Mouse (Mus musculus) forebrain, postnatal 0 days (tissue): Measurements from ENCODE around the gene Apoa1. TPM values are rescaled to one million over a fixed set of nuclear protein-coding genes. Genes with fewer than 3 reads are reported as not detected.

Experiments
- ATAC-seq: fragments of 200-750 bp; cut with Nextera tagmentation; 2 replicates; pipeline ENCODE4 v1.8.0; 2017; ENCODE audit warnings: mild to moderate bottlenecking, moderate library complexity
- DNase-seq: peaks from one replicate; pipeline ENCODE4 v3.0.0-alpha.2; 2015
- H3K27ac ChIP-seq: fragments of 300-500 bp; sonication (generic); 2 replicates; pipeline ENCODE4 v1.5.1; 2014; ENCODE audit warnings: low read depth, mild to moderate bottlenecking, antibody characterized with exemption, low read length, moderate library complexity, mixed read lengths
- H3K27me3 ChIP-seq: fragments of 300-500 bp; sonication (generic); 2 replicates; pipeline ENCODE4 v1.6.1; 2014; ENCODE audit warnings: mild to moderate bottlenecking, low read length, mixed read lengths; ENCODE audit not compliant: insufficient read depth
- H3K36me3 ChIP-seq: fragments of 300-500 bp; sonication (generic); 2 replicates; pipeline ENCODE4 v1.6.1; 2014; ENCODE audit warnings: mild to moderate bottlenecking, moderate library complexity; ENCODE audit not compliant: insufficient read depth
- H3K4me1 ChIP-seq: fragments of 300-500 bp; sonication (generic); 2 replicates; pipeline ENCODE4 v1.6.1; 2014; ENCODE audit warnings: antibody characterized with exemption; ENCODE audit not compliant: insufficient read depth
- H3K4me2 ChIP-seq: fragments of 300-500 bp; sonication (generic); 2 replicates; pipeline ENCODE4 v1.6.1; 2014; ENCODE audit warnings: low read depth, mild to moderate bottlenecking, moderate library complexity
- H3K4me3 ChIP-seq: fragments of 300-500 bp; sonication (generic); 2 replicates; pipeline ENCODE4 v1.5.1; 2014; ENCODE audit warnings: low read depth, low read length, mixed read lengths
- H3K9ac ChIP-seq: fragments of 300-500 bp; sonication (generic); 2 replicates; pipeline ENCODE4 v1.6.1; 2014; ENCODE audit warnings: mild to moderate bottlenecking
- H3K9me3 ChIP-seq: fragments of 300-500 bp; sonication (generic); 2 replicates; pipeline ENCODE4 v1.6.1; 2016; ENCODE audit warnings: low read length
- CTCF ChIP-seq: sonication (generic); IDR thresholded peaks from 2 replicates; pipeline ENCODE4 v1.5.1; 2016; ENCODE audit warnings: antibody characterized with exemption, control low read depth, low read depth
- WGBS: fragments of 180-500 bp; shearing (Covaris S2); extraction: QIAGEN DNeasy Blood & Tissue Kit; methylation state at CpG from one replicate; pipeline ENCODE4 v1.1.7; 2014; 5-methylcytosine and 5-hydroxymethylcytosine counted together
- polyA plus RNA-seq: library from polyadenylated mRNA; unstranded; fragments of >200 nt; fragmentation: Nextera tagmentation; extraction: Ambion mirVana; gene quantifications from 2 replicates; pipeline ENCODE4 v1.2.1, GENCODE M21; 2015
- total RNA-seq: library from RNA; depleted of rRNA; stranded (reverse); fragments of >200 nt; gene quantifications from 2 replicates; pipeline ENCODE4 v1.2.3, GENCODE M21; 2014

Gene Apoa1
- total and polyA plus RNA-seq, 2 experiments from 2014 or later, result 1.1 to 3.0 TPM

DNA sequence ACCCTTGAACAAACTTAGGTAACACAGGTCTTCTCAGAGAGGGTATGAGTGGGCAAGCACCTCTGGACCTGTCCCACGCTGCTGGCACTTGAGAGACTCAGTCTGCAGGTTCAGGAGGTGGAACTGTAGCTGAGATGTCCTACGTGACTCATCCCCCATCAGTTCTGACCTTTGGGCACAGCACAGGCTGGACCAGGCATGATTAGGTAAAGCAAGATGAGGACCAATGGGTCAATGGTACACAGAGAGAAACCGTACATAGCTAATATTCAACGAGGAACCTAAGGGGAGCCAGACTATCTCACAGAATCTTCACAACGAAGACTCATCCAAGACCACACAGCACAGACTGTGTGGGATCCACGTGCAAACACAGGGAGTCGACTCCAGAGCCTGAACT is 10.5 kb downstream of the Apoa1 start:
- Histone ChIP-seq H3K4me2 (no peak overlapping the region), H3K27me3 (no peaks in the 10 kb centered on the region), H3K36me3 (no peaks in the 10 kb centered on the region), H3K4me1 (no peaks in the 10 kb centered on the region), H3K27ac (no peak overlapping the region), H3K9me3 (no peaks in the 10 kb centered on the region), H3K4me3 (no peak overlapping the region), H3K9ac (no peak overlapping the region)
- no peak for ATAC-seq
- no peak for TF ChIP-seq CTCF
- WGBS, result 90% methylated on average over 7 of the region's 7 CpGs
- DNase-seq, result no peak

DNA sequence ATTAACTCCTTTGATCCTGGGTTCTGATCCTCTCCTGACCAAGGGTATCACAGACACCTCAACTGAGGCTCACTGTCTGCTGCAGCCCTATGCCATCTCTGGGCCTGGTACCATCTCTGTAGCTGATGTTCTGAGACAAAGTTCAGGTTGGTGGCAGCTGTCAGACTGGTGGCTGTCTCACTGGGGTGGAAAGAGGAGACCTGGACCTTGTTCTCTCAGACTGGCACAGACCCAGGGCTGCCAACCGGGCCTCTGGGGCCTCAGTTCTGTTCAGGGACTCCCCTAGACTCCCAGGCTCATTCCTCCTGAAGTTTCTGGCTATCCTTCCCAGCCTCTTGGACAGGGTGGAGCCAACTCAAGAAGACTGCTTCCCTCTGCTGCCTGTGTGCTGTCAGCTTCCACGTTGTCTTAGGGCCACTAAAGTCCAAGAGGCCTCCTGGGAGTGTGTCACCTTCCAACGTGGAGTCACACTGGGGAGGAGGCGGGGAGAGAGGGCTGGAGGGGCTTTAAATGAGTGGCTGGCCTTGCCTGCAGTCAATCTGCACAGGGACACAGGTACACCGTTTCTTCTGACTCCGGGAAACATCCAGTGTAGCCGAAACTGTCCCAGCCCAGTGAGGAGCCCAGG is 12.3 kb downstream of the Apoa1 start, which contains the start of gene Apoa4:
Apoa4 (plus strand) TSS at position 171 of the 628 bp plus-strand sequence.
- Histone ChIP-seq H3K27ac (no peak within 1 kb of the TSS), H3K4me2 (no peak within 1 kb of the TSS), H3K4me3 (no peak within 1 kb of the TSS), H3K4me1 (no peaks in the 10 kb centered on the region), H3K36me3 (no peaks in the 10 kb centered on the region), H3K27me3 (no peaks in the 10 kb centered on the region), H3K9me3 (no peaks in the 10 kb centered on the region), H3K9ac (no peak within 1 kb of the TSS)
- ATAC-seq (no peak), DNase-seq (no peak)
- WGBS, result 68% methylated on average over 7 of the region's 7 CpGs
- TF ChIP-seq CTCF, result no peak

- no peak overlapping the region for H3K9ac ChIP-seq
- no peak overlapping the region for H3K4me2 ChIP-seq
- TF ChIP-seq CTCF, result no peak
- WGBS, result 77% methylated on average over 2 of the region's 2 CpGs
- H3K4me1 ChIP-seq, result no peaks in the 10 kb centered on the region
- no peak overlapping the region for H3K27ac ChIP-seq
- DNase-seq (no peak), ATAC-seq (no peak)
- H3K27me3 ChIP-seq, result no peaks in the 10 kb centered on the region
- no peaks in the 10 kb centered on the region for H3K9me3 ChIP-seq
- H3K4me3 ChIP-seq, result no peak overlapping the region
- H3K36me3 ChIP-seq, result no peaks in the 10 kb centered on the region
Observed at GRCm38 (mm10) chr9:46241818-46242217, 13.4 kb downstream of the Apoa1 start.

- no peak overlapping the region for H3K4me2 ChIP-seq
- H3K4me3 ChIP-seq, result no peak overlapping the region
- no peak for ATAC-seq
- no peaks in the 10 kb centered on the region for H3K27me3 ChIP-seq
- H3K36me3 ChIP-seq, result no peaks in the 10 kb centered on the region
- no peak for DNase-seq
- no peaks in the 10 kb centered on the region for H3K4me1 ChIP-seq
- no peak overlapping the region for H3K9ac ChIP-seq
- H3K27ac ChIP-seq, result no peak overlapping the region
- H3K9me3 ChIP-seq, result no peaks in the 10 kb centered on the region
- no peak for TF ChIP-seq CTCF
- WGBS, result 72% methylated on average over 4 of the region's 4 CpGs
Observed at GRCm38 (mm10) chr9:46243122-46243521, 14.7 kb downstream of the Apoa1 start.

GRCm38 (mm10) chr9:46243584-46243983 is 15.2 kb downstream of the Apoa1 start:
- Histone ChIP-seq H3K4me1 (no peaks in the 10 kb centered on the region), H3K9me3 (no peaks in the 10 kb centered on the region), H3K4me2 (no peak overlapping the region), H3K36me3 (no peaks in the 10 kb centered on the region), H3K9ac (no peak overlapping the region), H3K27ac (no peak overlapping the region), H3K27me3 (no peaks in the 10 kb centered on the region), H3K4me3 (no peak overlapping the region)
- ATAC-seq (no peak), DNase-seq (no peak)
- TF ChIP-seq CTCF, result no peak
- WGBS, result 40% methylated on average over 8 of the region's 8 CpGs

- Histone ChIP-seq H3K36me3 (no peaks in the 10 kb centered on the region), H3K4me2 (no peak overlapping the region), H3K4me3 (no peak overlapping the region), H3K9ac (no peak overlapping the region), H3K27ac (no peak overlapping the region), H3K27me3 (no peaks in the 10 kb centered on the region), H3K9me3 (no peaks in the 10 kb centered on the region), H3K4me1 (no peaks in the 10 kb centered on the region)
- peak; percentile 90 for TF ChIP-seq CTCF
- DNase-seq, result peak; percentile 89
- ATAC-seq, result peak; percentile 95
- WGBS, result 25% methylated on average over 11 of the region's 11 CpGs
Observed at GRCm38 (mm10) chr9:46246752-46247324, 18.5 kb downstream of the Apoa1 start.

GRCm38 (mm10) chr9:46256177-46256576 is 27.8 kb downstream of the Apoa1 start:
- WGBS, result 91% methylated on average over 7 of the region's 7 CpGs
- Histone ChIP-seq H3K36me3 (no peaks in the 10 kb centered on the region), H3K4me3 (no peak overlapping the region), H3K9me3 (no peaks in the 10 kb centered on the region), H3K9ac (no peak overlapping the region), H3K27me3 (no peaks in the 10 kb centered on the region), H3K27ac (no peak overlapping the region), H3K4me2 (no peak overlapping the region), H3K4me1 (no peaks in the 10 kb centered on the region)
- ATAC-seq, result no peak
- TF ChIP-seq CTCF, result no peak
- no peak for DNase-seq
